Mouse (Mus musculus) left cerebral cortex, adult 18-20 months (tissue): Measurements from ENCODE around the gene Asphd1. TPM values are rescaled to one million over a fixed set of nuclear protein-coding genes. Genes with fewer than 3 reads are reported as not detected.

ENCODE experiments used
- DNase-seq, 2 experiments: peaks; one replicate each; pipeline ENCODE4 v3.0.0; 2021 to 2022; ENCODE audit warnings: low spot score in 2 of 2, mixed read lengths in 1 of 2
- total RNA-seq, 2 experiments: library from RNA; stranded (reverse); gene quantifications; 2 replicates each; pipeline ENCODE4 v1.2.3; 2021

Asphd1 gene
- total RNA-seq, 2 experiments from 2014 or later, result 39.7 to 43.3 TPM

DNA sequence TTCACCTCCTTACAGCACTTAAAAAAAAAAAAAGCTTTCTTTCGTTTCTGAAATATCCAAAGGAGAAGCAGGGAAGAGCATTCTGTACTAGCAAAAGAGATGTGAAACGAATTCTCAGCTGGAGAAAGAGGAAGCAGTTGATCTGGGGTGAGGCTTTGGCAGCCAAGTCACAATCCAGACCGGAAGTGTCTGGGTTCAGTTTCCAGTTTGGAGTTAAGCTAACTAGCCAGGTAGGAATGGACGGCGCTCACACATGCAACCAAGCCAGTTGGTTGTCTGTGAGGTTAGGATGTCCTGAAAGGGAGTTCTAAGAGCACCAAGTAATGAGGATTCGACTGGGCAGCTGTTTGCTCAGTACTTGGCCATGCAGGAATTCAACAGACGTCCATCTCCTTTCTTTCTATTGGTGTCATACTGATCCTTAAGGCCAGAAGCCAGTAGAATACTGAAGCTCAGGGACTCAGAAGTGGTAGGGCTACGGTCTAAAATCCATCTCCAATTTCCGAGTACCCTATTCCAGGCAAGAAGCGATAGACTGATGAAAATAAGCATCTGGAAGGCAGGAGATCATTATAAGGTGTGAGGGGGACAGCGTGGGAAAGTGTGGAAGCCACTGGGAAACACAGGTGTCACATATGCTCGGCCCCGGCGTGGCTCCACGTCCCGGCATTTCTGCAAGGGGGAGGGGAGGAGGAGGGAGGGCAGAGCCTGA is 51.8 kb downstream of the Asphd1 start:
- no peak for DNase-seq

GRCm38 (mm10) chr7:126896912-126897311 is 52.5 kb downstream of the Asphd1 start:
- DNase-seq, result no peak

Other genes starting within 250 kb of the Asphd1 start
- 100 to 1,000 TPM; 161 to 166 TPM for gene Coro1a, start 241.8 kb downstream of the Asphd1 start, total RNA-seq
- gene Mapk3, start 190.0 kb downstream of the Asphd1 start, total RNA-seq, result 100 to 1,000 TPM; 157 to 208 TPM
- gene Gdpd3, start 183.2 kb downstream of the Asphd1 start, total RNA-seq, result 1 to 10 TPM; 1.3 to 3.5 TPM
- 100 to 1,000 TPM; 282 to 325 TPM for gene Ypel3, start 172.6 kb downstream of the Asphd1 start, total RNA-seq
- under 1 TPM; 0.56 to 0.63 TPM for gene Tbx6, start 168.1 kb downstream of the Asphd1 start, total RNA-seq
- 10 to 100 TPM; 48.3 to 48.5 TPM for gene Ppp4c, start 157.1 kb downstream of the Asphd1 start, total RNA-seq
- gene Fam57b, start 151.9 kb downstream of the Asphd1 start, total RNA-seq, result 10 to 100 TPM; 63.0 to 65.5 TPM
- gene 4930451I11Rik, start 117.9 kb downstream of the Asphd1 start, total RNA-seq, result not detected
- gene Doc2a, start 102.2 kb downstream of the Asphd1 start, total RNA-seq, result 10 to 100 TPM; 55.8 to 56.1 TPM
- gene Hirip3, start 87.6 kb downstream of the Asphd1 start, total RNA-seq, result 10 to 100 TPM; 29.0 to 31.9 TPM
- 10 to 100 TPM; 54.0 to 54.6 TPM for gene Ino80e, start 87.2 kb downstream of the Asphd1 start, total RNA-seq
- gene Taok2, start 64.9 kb downstream of the Asphd1 start, total RNA-seq, result 100 to 1,000 TPM; 150 to 163 TPM
- 10 to 100 TPM; 19.6 to 23.3 TPM for gene Tmem219, start 26.7 kb downstream of the Asphd1 start, total RNA-seq
- 100 to 1,000 TPM; 136 to 158 TPM for gene Kctd13, start 20.7 kb downstream of the Asphd1 start, total RNA-seq
- 100 to 1,000 TPM; 407 to 416 TPM for gene Sez6l2, start 981 bp upstream of the Asphd1 start, total RNA-seq
- 100 to 1,000 TPM; 171 to 180 TPM for gene Cdipt, start 26.3 kb upstream of the Asphd1 start, total RNA-seq
- gene Cdiptos, start 26.5 kb upstream of the Asphd1 start, total RNA-seq, result under 1 TPM in 1 of 2 experiments, not detected in 1; 0.45 TPM
- 1 to 10 TPM; 8.6 to 9.5 TPM for gene Mvp, start 65.0 kb upstream of the Asphd1 start, total RNA-seq
- gene Pagr1b, start 66.9 kb upstream of the Asphd1 start, total RNA-seq, result not detected
- gene Pagr1a, start 67.8 kb upstream of the Asphd1 start, total RNA-seq, result 10 to 100 TPM; 18.7 to 35.6 TPM
- gene Gm42742, start 71.5 kb upstream of the Asphd1 start, total RNA-seq, result 10 to 100 TPM; 45.7 to 55.3 TPM
- gene Prrt2, start 71.6 kb upstream of the Asphd1 start, total RNA-seq, result 100 to 1,000 TPM; 202 to 211 TPM
- 100 to 1,000 TPM; 205 to 207 TPM for gene Maz, start 77.5 kb upstream of the Asphd1 start, total RNA-seq
- gene Kif22, start 92.9 kb upstream of the Asphd1 start, total RNA-seq, result 1 to 10 TPM; 3.6 to 5.7 TPM
- not detected for gene Zg16, start 137.7 kb upstream of the Asphd1 start, total RNA-seq
- gene AI467606, start 141.8 kb upstream of the Asphd1 start, total RNA-seq, result 1 to 10 TPM; 1.1 to 1.6 TPM
- gene Qprt, start 172.6 kb upstream of the Asphd1 start, total RNA-seq, result under 1 TPM; 0.54 to 0.63 TPM
- gene Spn, start 188.2 kb upstream of the Asphd1 start, total RNA-seq, result under 1 TPM; 0.09 to 0.16 TPM
- 10 to 100 TPM; 88.0 to 90.2 TPM for gene Cd2bp2, start 246.5 kb upstream of the Asphd1 start, total RNA-seq